Mouse (Mus musculus) left cerebral cortex, postnatal 25 days (tissue): Measurements from ENCODE around the gene Krtap4-16. TPM values are rescaled to one million over a fixed set of nuclear protein-coding genes. Genes with fewer than 3 reads are reported as not detected.
"Not testable (repeated sequence)": the region's sequence is repeated elsewhere in the genome, so short reads cannot be mapped to it uniquely, and the experiment has no call there.

Experiments
- DNase-seq, 2 experiments: peaks; one replicate each; pipeline ENCODE4 v3.0.0; 2022; ENCODE audit warnings: low spot score in 2 of 2, mixed read lengths in 1 of 2
- intact Hi-C: fragments of 180-260 bp; cut with DNase I; formaldehyde crosslinking; loops from one replicate; pipeline ENCODE4 v1.15.1; 2025
- total RNA-seq, 2 experiments: library from RNA; stranded (reverse); gene quantifications; 2 replicates each; pipeline ENCODE4 v1.2.3; 2021

Krtap4-16 gene
- not detected for total RNA-seq

DNA sequence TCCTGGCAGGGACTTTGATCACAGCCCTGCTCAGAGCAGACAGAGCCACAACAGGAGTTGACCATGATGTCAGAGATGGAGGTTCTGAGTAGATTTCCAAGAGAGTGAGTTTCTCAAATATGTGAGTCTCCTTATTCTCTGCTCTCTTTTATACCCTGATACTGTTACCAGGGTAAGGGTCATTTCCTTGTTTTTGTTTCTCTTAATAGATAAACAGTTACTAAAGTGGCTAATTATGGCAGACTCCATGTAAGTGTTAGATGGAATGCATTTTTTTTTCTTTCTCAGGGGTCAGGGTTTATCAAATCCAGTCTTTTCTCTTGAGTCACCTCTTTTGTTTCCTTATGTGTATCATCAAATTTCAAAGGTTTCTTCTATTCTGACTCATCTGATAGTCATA lies at the start of gene Krtap4-16:
Gene Krtap4-16, minus strand, starts transcription at position 101 of the 400 bp plus-strand sequence.
- intact Hi-C loops = no loop called here
- no peak for DNase-seq

DNA sequence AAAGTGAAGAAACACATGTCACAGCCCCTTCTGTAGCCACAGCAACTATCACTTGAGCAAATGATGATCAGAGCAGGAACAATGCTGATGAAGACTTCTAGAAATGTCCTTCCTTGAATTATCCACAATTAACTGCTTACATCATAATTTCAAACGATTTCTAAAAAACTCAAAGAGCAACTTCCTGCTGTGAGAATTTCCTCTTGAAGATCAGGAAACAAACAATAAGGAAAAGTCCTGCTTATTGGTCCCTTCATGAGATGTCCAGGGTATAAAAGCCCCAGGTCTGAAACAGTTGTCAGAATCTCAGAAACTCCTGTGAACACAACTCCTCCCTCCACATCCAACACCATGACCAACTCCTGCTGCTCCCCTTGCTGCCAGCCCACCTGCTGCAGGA lies 27.5 kb upstream of the Krtap4-16 start, which contains the start of gene Gm11567:
Gene Gm11567, plus strand, starts transcription at position 301 of the 400 bp plus-strand sequence.
- intact Hi-C loops, DNase-seq: not testable (repeated sequence)

DNA sequence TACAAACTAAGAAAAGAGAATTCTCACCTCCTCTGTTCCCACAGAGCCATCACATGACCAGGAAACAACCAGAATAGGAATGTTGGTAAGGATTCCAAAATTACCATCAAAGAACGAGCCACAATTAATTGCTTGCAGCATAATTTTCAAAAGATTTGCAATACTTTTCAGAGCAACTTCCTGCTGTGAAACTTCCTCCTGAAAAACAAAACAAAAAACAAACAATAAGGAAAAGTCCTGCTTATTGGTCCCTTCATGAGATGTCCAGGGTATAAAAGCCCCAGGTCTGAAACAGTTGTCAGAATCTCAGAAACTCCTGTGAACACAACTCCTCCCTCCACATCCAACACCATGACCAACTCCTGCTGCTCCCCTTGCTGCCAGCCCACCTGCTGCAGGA lies 21.7 kb upstream of the Krtap4-16 start, which contains the start of gene Krtap9-1:
Gene Krtap9-1, plus strand, starts transcription at position 301 of the 400 bp plus-strand sequence.
- intact Hi-C loops, DNase-seq: not testable (repeated sequence)

DNA sequence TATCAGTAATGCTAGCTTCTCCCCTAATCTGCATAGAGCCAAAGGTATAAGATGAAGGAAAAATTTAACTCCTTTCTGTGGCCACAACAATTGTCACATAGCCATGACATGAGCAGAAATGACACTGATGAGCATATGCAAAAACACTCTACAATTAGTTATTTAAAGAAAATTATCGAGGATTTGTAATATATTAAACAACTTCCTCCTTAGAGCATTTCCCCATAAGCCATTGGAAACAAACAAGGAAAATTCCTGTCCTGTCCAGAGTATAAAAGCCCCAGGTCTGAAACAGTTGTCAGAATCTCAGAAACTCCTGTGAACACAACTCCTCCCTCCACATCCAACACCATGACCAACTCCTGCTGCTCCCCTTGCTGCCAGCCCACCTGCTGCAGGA lies 12.8 kb upstream of the Krtap4-16 start, which contains the start of gene Gm11559:
Gene Gm11559, plus strand, starts transcription at position 301 of the 400 bp plus-strand sequence.
- intact Hi-C loops, DNase-seq: not testable (repeated sequence)

DNA sequence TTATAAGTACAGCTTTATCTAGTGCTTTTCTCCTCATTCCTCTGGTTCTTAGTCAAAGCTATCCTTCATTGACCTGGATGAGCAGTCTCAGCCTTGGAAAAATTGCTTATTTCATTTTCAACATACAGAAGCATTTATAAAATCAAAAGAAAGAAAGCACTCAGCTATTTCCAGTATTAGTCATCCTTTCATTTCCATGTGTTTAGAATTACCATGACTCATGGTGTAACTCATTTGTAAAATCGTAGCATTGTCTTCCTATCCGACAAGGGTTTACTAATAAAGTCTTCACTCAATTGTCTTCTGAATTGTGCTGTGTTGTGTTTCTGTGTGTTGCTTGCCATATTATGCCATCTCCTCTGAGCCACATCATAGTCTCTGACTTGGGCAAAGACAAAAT lies 7.4 kb upstream of the Krtap4-16 start:
- intact Hi-C loops = no loop called here
- DNase-seq = no peak

DNA sequence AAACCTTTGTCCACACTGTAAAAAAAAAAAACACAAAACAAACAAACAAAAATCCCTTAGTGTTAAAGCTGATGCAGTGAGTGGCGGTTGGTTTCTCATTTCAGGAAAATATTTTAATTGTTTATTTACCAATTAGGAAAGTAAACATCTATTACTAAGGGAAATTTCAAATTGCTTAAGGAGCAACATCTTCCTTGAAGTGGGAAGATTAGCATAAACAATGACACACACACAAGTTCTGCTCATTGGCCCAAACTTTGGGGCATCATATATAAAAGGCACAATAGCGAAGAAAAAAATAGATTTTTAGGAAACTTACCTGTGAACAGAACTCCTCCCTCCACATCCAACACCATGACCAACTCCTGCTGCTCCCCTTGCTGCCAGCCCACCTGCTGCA lies 6.2 kb upstream of the Krtap4-16 start, which contains the start of gene Gm11568:
Gene Gm11568, plus strand, starts transcription at position 301 of the 400 bp plus-strand sequence.
- no peak for DNase-seq
- intact Hi-C loops = no loop called here

DNA sequence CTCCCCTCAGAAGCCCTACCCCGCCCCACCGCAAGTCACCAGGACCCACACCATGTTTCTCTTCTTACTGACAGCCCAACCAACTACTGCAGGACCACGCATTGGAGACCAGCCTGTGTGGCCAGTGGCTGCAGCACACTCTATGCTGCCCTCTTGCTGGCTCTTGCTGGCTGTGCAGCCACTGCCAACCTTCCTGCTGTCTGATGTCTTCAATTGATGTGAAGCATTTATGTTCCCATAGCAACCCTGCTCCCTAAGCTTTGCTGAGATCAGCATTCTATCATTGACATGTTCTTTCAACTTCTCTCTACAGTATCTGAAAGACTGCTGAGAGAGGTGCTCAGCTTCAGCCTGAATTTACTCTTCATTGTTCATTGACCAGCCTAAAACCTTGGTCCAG lies 2.7 kb upstream of the Krtap4-16 start:
- intact Hi-C loops = no loop called here
- no peak for DNase-seq

DNA sequence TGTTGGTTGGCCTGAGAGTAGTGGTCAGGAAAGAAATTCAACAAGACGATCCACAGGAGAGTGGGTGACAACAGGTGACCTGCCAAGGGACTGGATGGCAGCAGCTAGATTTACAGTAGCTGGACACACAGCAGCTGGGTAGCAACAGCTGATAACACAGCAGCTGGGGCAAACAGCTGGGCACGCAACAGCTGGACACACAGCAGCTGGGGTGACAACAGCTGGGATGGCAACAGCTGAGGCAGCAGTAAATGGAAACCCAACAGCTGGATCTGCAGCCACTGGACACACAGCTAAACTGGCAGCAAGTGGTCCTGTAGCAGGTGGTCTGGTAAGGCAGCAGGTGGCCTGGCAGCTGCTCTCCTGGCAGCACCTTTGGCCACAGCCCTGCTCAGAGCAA lies 4.7 kb downstream of the Krtap4-16 start:
- intact Hi-C loops = no loop called here
- DNase-seq = no peak

DNA sequence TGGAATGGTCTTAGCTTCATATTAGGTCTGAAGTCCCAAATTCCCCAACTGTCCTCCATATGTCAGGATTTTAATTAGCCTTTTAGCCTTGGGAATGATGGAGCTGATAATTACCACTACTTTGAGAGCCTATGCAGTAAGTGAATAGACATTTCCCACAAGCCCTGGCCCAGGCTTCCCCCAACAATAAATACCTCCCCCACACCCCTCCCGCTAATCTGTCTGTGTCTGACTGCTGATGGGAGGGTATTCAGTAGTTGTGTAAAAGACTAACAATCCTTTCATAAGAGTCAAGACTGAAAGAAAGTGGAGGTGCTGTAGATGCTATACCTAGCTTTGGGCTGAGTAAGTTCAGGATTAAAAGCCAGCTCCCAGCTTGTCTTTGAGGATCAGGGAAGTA lies 9.2 kb downstream of the Krtap4-16 start:
- no peak for DNase-seq
- intact Hi-C loops = no loop called here

DNA sequence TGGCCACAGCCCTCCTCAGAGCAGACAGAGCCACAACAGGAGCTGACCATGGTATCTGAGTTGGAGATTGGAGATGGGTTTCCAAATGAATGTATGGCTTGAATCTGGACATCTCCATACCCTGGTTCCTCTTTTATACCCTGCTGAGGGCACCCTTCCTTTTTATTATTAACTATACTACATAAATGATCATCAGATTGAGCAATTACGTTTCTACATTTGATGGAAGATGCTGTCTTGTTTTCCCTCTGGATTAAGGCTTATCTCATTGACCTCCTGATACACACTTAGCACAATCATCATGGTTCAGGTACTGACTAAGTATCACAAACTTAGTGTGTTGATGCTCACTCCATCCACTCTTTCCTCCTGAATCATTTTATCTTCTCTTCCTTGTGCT lies 13.4 kb downstream of the Krtap4-16 start, which contains the start of gene 2300003K06Rik:
Gene 2300003K06Rik, minus strand, starts transcription at position 101 of the 400 bp plus-strand sequence.
- DNase-seq = no peak
- intact Hi-C loops = no loop called here

DNA sequence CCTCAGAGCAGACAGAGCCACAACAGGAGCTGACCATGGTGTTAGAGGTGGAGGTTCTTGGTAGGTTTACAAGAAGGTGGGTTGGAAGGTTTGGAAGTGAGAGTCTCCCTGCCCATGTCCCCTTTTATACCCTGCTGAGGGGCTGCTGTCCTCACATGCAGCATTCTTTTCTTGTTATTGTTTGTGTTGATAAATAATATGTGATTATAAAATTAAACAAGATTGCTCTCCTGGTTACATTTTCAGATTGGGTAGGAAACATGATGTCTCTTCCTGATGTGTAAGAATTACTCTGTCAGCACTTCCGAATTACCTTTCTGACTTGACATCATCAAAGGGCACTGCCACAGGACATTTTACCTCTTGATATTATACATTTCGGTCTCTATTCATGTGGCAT lies 35.8 kb downstream of the Krtap4-16 start, which contains the start of gene Gm11564:
Gene Gm11564, minus strand, starts transcription at position 101 of the 400 bp plus-strand sequence.
- intact Hi-C loops, DNase-seq: not testable (repeated sequence)

DNA sequence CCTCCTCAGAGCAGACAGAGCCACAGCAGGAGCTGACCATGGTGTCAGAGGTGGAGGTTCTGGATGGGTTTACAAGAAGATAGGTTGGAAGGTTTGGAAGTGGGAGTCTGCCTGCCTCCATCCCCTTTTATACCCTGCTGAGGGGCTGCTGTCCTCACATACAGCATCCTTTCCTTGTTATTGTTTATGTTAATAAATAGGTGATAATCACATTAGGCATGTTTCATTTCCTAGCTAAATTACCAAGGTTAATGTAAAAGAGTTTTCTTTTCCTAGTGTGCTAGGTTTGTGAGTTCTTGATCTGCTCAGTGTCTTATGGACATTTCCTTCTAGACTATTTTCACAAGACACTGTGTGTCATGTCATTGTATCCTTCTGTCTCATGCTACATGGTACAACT lies 41.6 kb downstream of the Krtap4-16 start, which contains the start of gene Krtap4-13:
Gene Krtap4-13, minus strand, starts transcription at position 101 of the 400 bp plus-strand sequence.
- DNase-seq, intact Hi-C loops: not testable (repeated sequence)

DNA sequence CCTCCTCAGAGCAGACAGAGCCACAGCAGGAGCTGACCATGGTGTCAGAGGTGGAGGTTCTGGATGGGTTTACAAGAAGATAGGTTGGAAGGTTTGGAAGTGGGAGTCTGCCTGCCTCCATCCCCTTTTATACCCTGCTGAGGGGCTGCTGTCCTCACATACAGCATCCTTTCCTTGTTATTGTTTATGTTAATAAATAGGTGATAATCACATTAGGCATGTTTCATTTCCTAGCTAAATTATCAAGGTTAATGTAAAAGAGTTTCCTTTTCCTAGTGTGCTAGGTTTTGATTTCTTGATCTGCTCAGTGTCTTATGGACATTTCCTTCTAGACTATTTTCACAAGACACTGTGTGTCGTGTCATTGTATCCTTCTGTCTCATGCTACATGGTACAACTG lies 47.1 kb downstream of the Krtap4-16 start, which contains the start of gene Gm11554:
Gene Gm11554, minus strand, starts transcription at position 101 of the 400 bp plus-strand sequence.
- intact Hi-C loops, DNase-seq: not testable (repeated sequence)

Other genes starting within 250 kb of the Krtap4-16 start
- gene Gm11938, start 248.3 kb downstream of the Krtap4-16 start, total RNA-seq = not detected
- gene Gm11937, start 241.4 kb downstream of the Krtap4-16 start, total RNA-seq = not detected
- not detected for gene Krtap2-4, start 236.8 kb downstream of the Krtap4-16 start, total RNA-seq
- gene Gm11562, start 231.2 kb downstream of the Krtap4-16 start, total RNA-seq = not detected
- not detected for gene Krtap4-1, start 223.4 kb downstream of the Krtap4-16 start, total RNA-seq
- not detected for gene Krtap4-2, start 216.5 kb downstream of the Krtap4-16 start, total RNA-seq
- gene Krtap4-7, start 207.5 kb downstream of the Krtap4-16 start, total RNA-seq = not detected
- not detected for gene Gm11555, start 201.4 kb downstream of the Krtap4-16 start, total RNA-seq
- not detected for gene Gm11563, start 192.6 kb downstream of the Krtap4-16 start, total RNA-seq
- gene Krtap4-6, start 185.6 kb downstream of the Krtap4-16 start, total RNA-seq = not detected
- gene Gm14190, start 160.9 kb downstream of the Krtap4-16 start, total RNA-seq = not detected
- gene Gm14180, start 117.3 kb downstream of the Krtap4-16 start, total RNA-seq = not detected
- not detected for gene Gm11595, start 78.7 kb downstream of the Krtap4-16 start, total RNA-seq
- not detected for gene Krtap4-8, start 70.9 kb downstream of the Krtap4-16 start, total RNA-seq
- gene Krtap4-9, start 66.4 kb downstream of the Krtap4-16 start, total RNA-seq = not detected
- not detected for gene Gm11596, start 58.1 kb downstream of the Krtap4-16 start, total RNA-seq
- gene Gm11569, start 52.7 kb downstream of the Krtap4-16 start, total RNA-seq = not detected
- gene Gm11554, start 47.2 kb downstream of the Krtap4-16 start, total RNA-seq = not detected
- not detected for gene Krtap4-13, start 41.7 kb downstream of the Krtap4-16 start, total RNA-seq
- gene Gm11564, start 35.9 kb downstream of the Krtap4-16 start, total RNA-seq = not detected
- gene 2300003K06Rik, start 13.5 kb downstream of the Krtap4-16 start, total RNA-seq = not detected
- gene Gm11568, start 6.3 kb upstream of the Krtap4-16 start, total RNA-seq = not detected
- gene Gm11559, start 12.9 kb upstream of the Krtap4-16 start, total RNA-seq = not detected
- not detected for gene Krtap9-1, start 21.8 kb upstream of the Krtap4-16 start, total RNA-seq
- not detected for gene Gm11567, start 27.6 kb upstream of the Krtap4-16 start, total RNA-seq
- gene Krtap31-1, start 56.3 kb upstream of the Krtap4-16 start, total RNA-seq = not detected
- not detected for gene Gm11565, start 63.1 kb upstream of the Krtap4-16 start, total RNA-seq
- gene Krtap31-2, start 84.7 kb upstream of the Krtap4-16 start, total RNA-seq = not detected
- gene Krtap9-5, start 96.9 kb upstream of the Krtap4-16 start, total RNA-seq = not detected
- not detected for gene Krtap29-1, start 127.4 kb upstream of the Krtap4-16 start, total RNA-seq
- gene Krtap16-1, start 135.0 kb upstream of the Krtap4-16 start, total RNA-seq = not detected
- gene Krtap17-1, start 142.4 kb upstream of the Krtap4-16 start, total RNA-seq = not detected
- not detected for gene Krt33a, start 164.6 kb upstream of the Krtap4-16 start, total RNA-seq
- gene Krt33b, start 178.3 kb upstream of the Krtap4-16 start, total RNA-seq = not detected
- not detected for gene Krt34, start 189.9 kb upstream of the Krtap4-16 start, total RNA-seq
- not detected for gene Krt31, start 198.9 kb upstream of the Krtap4-16 start, total RNA-seq
- gene Krt32, start 236.6 kb upstream of the Krtap4-16 start, total RNA-seq = not detected
- not detected for gene Krt35, start 244.6 kb upstream of the Krtap4-16 start, total RNA-seq